Mouse (Mus musculus): ENCODE measurements around the gene Trappc3.

- TF ChIP-seq GATA1 (IDR thresholded peaks at IDR 0.05; ENCODE audit: low read length) (no peak), TAL1 (IDR thresholded peaks at IDR 0.05; ENCODE audit: low read length) (no peak)
Observed at GRCm38 (mm10) chr4:126242510-126242909, 19.6 kb upstream of the Trappc3 start.

All from erythroblast, embryonic 14.5 days (primary cell).